Mouse (Mus musculus) testis, adult 2 months (tissue): ENCODE measurements around the gene Zfp827.

ENCODE experiments used
- CTCF ChIP-seq: fragments of 200-500 bp; IDR thresholded peaks from 2 replicates; pipeline ENCODE4 v1.5.1; 2012; ENCODE audit warnings: low read depth, mild to moderate bottlenecking, inconsistent platforms, low read length, moderate library complexity; ENCODE audit not compliant: control insufficient read depth, insufficient read depth, insufficient replicate concordance
- POLR2A ChIP-seq: fragments of 200-500 bp; IDR thresholded peaks from 2 replicates; pipeline ENCODE4 v1.6.1; 2012; ENCODE audit warnings: low read depth, mild to moderate bottlenecking, inconsistent platforms, low read length, moderate library complexity; ENCODE audit not compliant: control insufficient read depth

- TF ChIP-seq POLR2A = no peak
- TF ChIP-seq CTCF = no peak
Measured at GRCm38 (mm10) chr8:79148799-79149198, 120.6 kb downstream of the Zfp827 start.
